Mouse (Mus musculus): ENCODE results near the gene Depdc1b. TPM values are rescaled to one million over a fixed set of nuclear protein-coding genes. Genes with fewer than 3 reads are reported as not detected.

Depdc1b gene
- total and polyA plus RNA-seq, 2 experiments from 2014 or later: 1.1 TPM; not detected in 1

DNA sequence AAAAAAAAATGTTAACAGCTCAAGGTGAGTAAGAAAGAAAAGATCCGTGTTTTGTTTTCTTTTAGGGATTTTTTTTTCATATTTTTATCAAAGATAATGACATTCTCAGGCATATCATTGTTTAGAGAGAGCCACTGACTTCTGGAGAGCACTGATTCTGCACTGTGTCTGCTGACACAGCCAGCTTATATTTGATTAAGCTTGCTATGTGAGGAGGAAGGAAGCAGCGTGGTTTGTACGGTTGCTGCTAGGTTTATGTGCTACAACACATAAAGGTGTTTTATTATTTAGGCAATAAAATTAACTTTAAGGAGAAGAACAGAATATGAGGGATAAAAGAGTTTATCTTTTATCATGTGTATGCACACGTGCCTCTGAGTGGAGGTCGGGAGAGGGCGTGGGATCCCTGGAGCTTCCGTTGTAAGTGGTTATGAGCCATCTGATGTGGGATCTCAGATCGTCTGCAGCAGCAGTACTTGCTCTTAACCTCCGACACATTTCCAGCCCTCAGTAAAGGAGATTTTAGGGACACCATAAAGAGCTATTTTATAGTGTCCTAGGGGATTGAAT lies 55.3 kb downstream of the Depdc1b start:
- Histone ChIP-seq H3K4me3 (ENCODE audit: low read depth, low read length) (no peak overlapping the region), H3K9me3 (replicated peaks; ENCODE audit: control insufficient read depth, low read length) (no peaks in the 10 kb centered on the region), H3K27me3 (ENCODE audit: control insufficient read depth, insufficient read depth, low read length) (no peaks in the 10 kb centered on the region), H3K4me2 (ENCODE audit: low read depth, low read length) (no peak overlapping the region), H3K4me1 (ENCODE audit: control insufficient read depth, insufficient read depth) (no peaks in the 10 kb centered on the region), H3K36me3 (replicated peaks; ENCODE audit: control insufficient read depth, insufficient read depth, low read length) (no peaks in the 10 kb centered on the region; the same call in 1 of the 2 replicates), H3K27ac (ENCODE audit: low read depth) (no peak overlapping the region), H3K9ac (replicated peaks; ENCODE audit: low read depth, low read length) (no peak overlapping the region)
- ATAC-seq (ENCODE audit: insufficient read depth, low read depth): no peak
- no peak for DNase-seq (ENCODE audit: low spot score)
- TF ChIP-seq EP300 (IDR thresholded peaks at IDR 0.05; ENCODE audit: low read depth) (no peak), CTCF (IDR thresholded peaks at IDR 0.05; ENCODE audit: low read depth) (no peak)
- WGBS: 58% methylated on average over 9 of the region's 9 CpGs

DNA sequence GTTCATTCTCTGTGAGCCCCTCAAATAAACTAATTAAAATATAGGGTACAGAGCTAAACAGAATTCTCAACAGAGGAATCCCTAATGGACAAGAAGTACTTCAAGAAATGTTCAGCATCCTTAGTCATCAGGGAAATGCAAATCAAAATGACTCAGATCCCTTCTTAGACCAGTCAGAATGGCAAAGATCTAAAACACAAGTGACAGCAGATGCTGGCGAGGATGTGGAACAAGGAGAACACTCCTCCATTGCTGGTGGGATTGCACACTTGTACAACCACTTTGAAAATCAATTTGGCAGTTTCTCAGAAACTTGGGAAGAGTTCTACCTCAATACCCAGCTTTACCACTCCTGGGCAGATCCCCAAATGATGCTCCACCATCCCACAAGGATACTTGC lies 57.1 kb downstream of the Depdc1b start:
- DNase-seq (ENCODE audit: low spot score): no peak
- 90% methylated on average over 1 of the region's 1 CpGs for WGBS
- ATAC-seq (ENCODE audit: insufficient read depth, low read depth): no peak
- no peak overlapping the region for H3K4me2 ChIP-seq (ENCODE audit: low read depth, low read length)
- H3K4me1 ChIP-seq (ENCODE audit: control insufficient read depth, insufficient read depth): no peaks in the 10 kb centered on the region
- H3K4me3 ChIP-seq (ENCODE audit: low read depth, low read length): no peak overlapping the region
- TF ChIP-seq CTCF (IDR thresholded peaks at IDR 0.05; ENCODE audit: low read depth) (no peak), EP300 (IDR thresholded peaks at IDR 0.05; ENCODE audit: low read depth) (no peak)
- no peak overlapping the region for H3K27ac ChIP-seq (ENCODE audit: low read depth)
- H3K9me3 ChIP-seq (replicated peaks; ENCODE audit: control insufficient read depth, low read length): no peaks in the 10 kb centered on the region
- H3K36me3 ChIP-seq (replicated peaks; ENCODE audit: control insufficient read depth, insufficient read depth, low read length): no peaks in the 10 kb centered on the region; the same call in 1 of the 2 replicates
- H3K27me3 ChIP-seq (ENCODE audit: control insufficient read depth, insufficient read depth, low read length): no peaks in the 10 kb centered on the region
- H3K9ac ChIP-seq (replicated peaks; ENCODE audit: low read depth, low read length): no peak overlapping the region

DNA sequence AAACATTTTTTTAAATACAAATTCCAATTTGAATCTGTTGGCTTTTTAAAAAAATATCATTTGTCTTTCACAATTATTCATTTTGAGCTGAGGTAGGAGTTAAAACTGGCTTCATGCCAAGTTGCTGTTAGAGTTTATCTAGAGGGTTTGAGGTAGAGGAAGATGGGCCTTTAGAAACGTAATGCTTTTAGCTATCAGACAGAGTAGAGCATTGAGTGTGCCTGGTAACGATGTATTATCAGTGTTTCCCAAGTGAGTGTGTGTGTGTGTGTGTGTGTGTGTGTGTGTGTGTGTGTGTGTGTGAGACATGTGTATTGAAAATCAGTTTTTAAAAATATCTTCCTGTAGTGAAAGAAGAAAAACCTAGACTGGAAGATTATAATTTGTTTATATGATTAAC lies 60.5 kb downstream of the Depdc1b start:
- no peak for ATAC-seq (ENCODE audit: insufficient read depth, low read depth)
- no peak for TF ChIP-seq CTCF (IDR thresholded peaks at IDR 0.05; ENCODE audit: low read depth)
- TF ChIP-seq EP300 (IDR thresholded peaks at IDR 0.05; ENCODE audit: low read depth): no peak
- WGBS: 17% methylated on average over 2 of the region's 2 CpGs

DNA sequence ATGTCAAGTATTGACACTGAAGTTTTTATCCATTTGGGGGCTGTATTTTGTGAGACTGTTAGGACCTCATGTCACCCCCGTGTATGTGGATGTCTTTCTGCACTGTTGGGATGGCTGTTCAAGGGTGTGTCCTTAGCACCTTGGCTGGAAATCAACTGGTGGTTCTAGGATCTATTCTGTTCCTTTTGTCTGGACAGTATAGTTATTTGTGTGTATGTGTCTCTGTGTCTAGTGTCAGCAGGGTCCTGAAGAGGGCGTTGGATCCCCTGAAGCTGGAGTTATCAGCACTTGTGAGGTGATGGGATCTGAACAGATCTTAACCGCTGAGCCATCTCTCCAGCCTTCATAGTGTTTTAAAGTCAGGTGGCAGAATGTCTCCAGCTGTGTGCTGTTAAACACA lies 65.0 kb downstream of the Depdc1b start:
- Histone ChIP-seq H3K27me3 (ENCODE audit: control insufficient read depth, insufficient read depth, low read length) (no peaks in the 10 kb centered on the region), H3K4me1 (ENCODE audit: control insufficient read depth, insufficient read depth) (no peaks in the 10 kb centered on the region), H3K9me3 (replicated peaks; ENCODE audit: control insufficient read depth, low read length) (no peaks in the 10 kb centered on the region), H3K4me3 (ENCODE audit: low read depth, low read length) (no peak overlapping the region), H3K27ac (ENCODE audit: low read depth) (no peak overlapping the region), H3K9ac (replicated peaks; ENCODE audit: low read depth, low read length) (no peak overlapping the region), H3K4me2 (ENCODE audit: low read depth, low read length) (no peak overlapping the region), H3K36me3 (replicated peaks; ENCODE audit: control insufficient read depth, insufficient read depth, low read length) (peaks cover 9% of the 10 kb centered on the region; the same call in 1 of the 2 replicates)
- TF ChIP-seq EP300 (IDR thresholded peaks at IDR 0.05; ENCODE audit: low read depth): no peak
- TF ChIP-seq CTCF (IDR thresholded peaks at IDR 0.05; ENCODE audit: low read depth): no peak
- no peak for DNase-seq (ENCODE audit: low spot score)
- ATAC-seq (ENCODE audit: insufficient read depth, low read depth): no peak
- WGBS: 83% methylated on average over 3 of the region's 3 CpGs

More for the DNA sequence above, 60.5 kb downstream of the Depdc1b start:
- H3K27ac ChIP-seq (ENCODE audit: low read depth): no peak overlapping the region
- no peaks in the 10 kb centered on the region for H3K27me3 ChIP-seq (ENCODE audit: control insufficient read depth, insufficient read depth, low read length)
- no peak overlapping the region for H3K9ac ChIP-seq (replicated peaks; ENCODE audit: low read depth, low read length)
- no peaks in the 10 kb centered on the region for H3K9me3 ChIP-seq (replicated peaks; ENCODE audit: control insufficient read depth, low read length)
- H3K4me1 ChIP-seq (ENCODE audit: control insufficient read depth, insufficient read depth): no peaks in the 10 kb centered on the region
- no peaks in the 10 kb centered on the region; the same call in 1 of the 2 replicates for H3K36me3 ChIP-seq (replicated peaks; ENCODE audit: control insufficient read depth, insufficient read depth, low read length)
- no peak overlapping the region for H3K4me2 ChIP-seq (ENCODE audit: low read depth, low read length)
- no peak for DNase-seq (ENCODE audit: low spot score)
- no peak overlapping the region for H3K4me3 ChIP-seq (ENCODE audit: low read depth, low read length)

DNA sequence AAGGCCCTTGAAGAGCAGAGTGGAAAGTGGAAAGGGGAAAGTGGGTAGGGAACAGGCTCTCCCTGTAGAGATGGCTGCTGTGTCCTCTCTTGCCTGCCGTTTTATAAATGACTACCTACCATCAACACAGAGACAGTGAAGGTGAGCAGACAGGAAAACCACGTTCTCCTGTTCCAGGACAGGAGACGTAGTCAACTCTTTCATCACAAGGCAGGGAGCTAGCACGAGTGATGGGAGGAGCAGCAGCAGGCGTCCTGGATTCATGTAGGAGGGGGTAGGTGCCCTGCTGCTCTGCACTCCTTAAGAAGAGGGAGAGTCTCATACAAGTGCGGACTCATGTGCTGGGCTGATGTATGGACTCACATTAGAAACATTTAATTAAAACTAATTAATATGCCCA lies 66.9 kb downstream of the Depdc1b start:
- WGBS: 72% methylated on average over 6 of the region's 6 CpGs
- H3K4me3 ChIP-seq (ENCODE audit: low read depth, low read length): no peak overlapping the region
- H3K9ac ChIP-seq (replicated peaks; ENCODE audit: low read depth, low read length): no peak overlapping the region
- H3K27me3 ChIP-seq (ENCODE audit: control insufficient read depth, insufficient read depth, low read length): no peaks in the 10 kb centered on the region
- ATAC-seq (ENCODE audit: insufficient read depth, low read depth): no peak
- no peak overlapping the region for H3K27ac ChIP-seq (ENCODE audit: low read depth)
- no peak for DNase-seq (ENCODE audit: low spot score)
- TF ChIP-seq CTCF (IDR thresholded peaks at IDR 0.05; ENCODE audit: low read depth) (no peak), EP300 (IDR thresholded peaks at IDR 0.05; ENCODE audit: low read depth) (no peak)
- H3K9me3 ChIP-seq (replicated peaks; ENCODE audit: control insufficient read depth, low read length): no peaks in the 10 kb centered on the region
- H3K4me2 ChIP-seq (ENCODE audit: low read depth, low read length): no peak overlapping the region
- H3K36me3 ChIP-seq (replicated peaks; ENCODE audit: control insufficient read depth, insufficient read depth, low read length): peaks cover 15% of the 10 kb centered on the region; the same call in 1 of the 2 replicates
- H3K4me1 ChIP-seq (ENCODE audit: control insufficient read depth, insufficient read depth): no peaks in the 10 kb centered on the region

GRCm38 (mm10) chr13:108386058-108386457 lies 69.9 kb downstream of the Depdc1b start:
- Histone ChIP-seq H3K4me1 (ENCODE audit: control insufficient read depth, insufficient read depth) (no peaks in the 10 kb centered on the region), H3K27me3 (ENCODE audit: control insufficient read depth, insufficient read depth, low read length) (no peaks in the 10 kb centered on the region), H3K9ac (replicated peaks; ENCODE audit: low read depth, low read length) (no peak overlapping the region), H3K4me2 (ENCODE audit: low read depth, low read length) (no peak overlapping the region), H3K36me3 (replicated peaks; ENCODE audit: control insufficient read depth, insufficient read depth, low read length) (peaks cover 15% of the 10 kb centered on the region; the same call in 1 of the 2 replicates), H3K4me3 (ENCODE audit: low read depth, low read length) (no peak overlapping the region), H3K9me3 (replicated peaks; ENCODE audit: control insufficient read depth, low read length) (no peaks in the 10 kb centered on the region), H3K27ac (ENCODE audit: low read depth) (no peak overlapping the region)
- DNase-seq (ENCODE audit: low spot score): no peak
- WGBS: 91% methylated on average over 9 of the region's 9 CpGs
- TF ChIP-seq EP300 (IDR thresholded peaks at IDR 0.05; ENCODE audit: low read depth): no peak
- no peak for TF ChIP-seq CTCF (IDR thresholded peaks at IDR 0.05; ENCODE audit: low read depth)
- no peak for ATAC-seq (ENCODE audit: insufficient read depth, low read depth)

All from heart, postnatal 0 days (tissue).